Mouse (Mus musculus): Measurements from ENCODE around the gene Olfr137. TPM values are rescaled to one million over a fixed set of nuclear protein-coding genes. Genes with fewer than 3 reads are reported as not detected.

Olfr137 gene
- not detected in 2 replicates for polyA plus RNA-seq (2014; fragmentation: Nextera tagmentation; extraction: Ambion mirVana)

- no peak for ATAC-seq (ENCODE audit: low read depth)
- Histone ChIP-seq H3K27ac (ENCODE audit: low read depth, low read length) (no peak within 1 kb of the TSS), H3K4me3 (ENCODE audit: low read depth, low read length) (no peak within 1 kb of the TSS), H3K4me2 (ENCODE audit: low read depth, low read length) (no peak within 1 kb of the TSS), H3K27me3 (ENCODE audit: control insufficient read depth, insufficient read depth, low read length) (no peaks in the 10 kb centered on the region), H3K36me3 (ENCODE audit: control insufficient read depth, insufficient read depth, low read length) (no peaks in the 10 kb centered on the region), H3K9me3 (ENCODE audit: control insufficient read depth, low read length) (no peaks in the 10 kb centered on the region), H3K4me1 (ENCODE audit: control insufficient read depth, insufficient read depth, low read length) (no peaks in the 10 kb centered on the region), H3K9ac (replicated peaks; ENCODE audit: low read depth, low read length) (no peak within 1 kb of the TSS)
Observed at GRCm38 (mm10) chr17:38307470-38307869, at the start of gene Olfr137. Olfr137 (minus strand) TSS chr17:38307570.

DNA sequence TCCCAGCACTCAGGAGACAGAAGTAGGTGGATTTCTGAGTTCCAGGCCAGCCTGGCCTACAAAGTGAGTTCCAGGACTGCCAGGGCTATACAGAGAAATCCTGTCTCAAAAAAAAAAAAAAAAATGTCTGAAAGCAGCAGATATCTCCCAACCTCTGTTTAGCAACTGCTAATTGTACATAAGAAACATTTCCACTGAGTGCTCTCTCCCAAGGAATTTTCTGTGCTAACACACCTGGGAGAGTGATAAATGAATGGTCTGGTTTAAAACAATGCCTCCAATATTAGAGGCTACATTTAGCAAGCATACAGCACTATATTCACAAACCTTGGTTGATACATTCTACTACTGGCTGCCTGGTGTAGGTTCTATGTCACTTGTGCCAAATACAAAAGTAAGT lies 22.2 kb upstream of the Olfr137 start, which contains the start of gene Olfr136:
Olfr136 (plus strand) TSS at position 301 of the 400 bp plus-strand sequence.
- Histone ChIP-seq H3K27ac (ENCODE audit: low read depth, low read length) (no peak within 1 kb of the TSS), H3K4me3 (ENCODE audit: low read depth, low read length) (no peak within 1 kb of the TSS), H3K9ac (replicated peaks; ENCODE audit: low read depth, low read length) (no peak within 1 kb of the TSS), H3K36me3 (ENCODE audit: control insufficient read depth, insufficient read depth, low read length) (no peaks in the 10 kb centered on the region), H3K4me1 (ENCODE audit: control insufficient read depth, insufficient read depth, low read length) (no peaks in the 10 kb centered on the region), H3K9me3 (ENCODE audit: control insufficient read depth, low read length) (no peaks in the 10 kb centered on the region), H3K27me3 (ENCODE audit: control insufficient read depth, insufficient read depth, low read length) (no peaks in the 10 kb centered on the region), H3K4me2 (ENCODE audit: low read depth, low read length) (no peak within 1 kb of the TSS)
- no peak for ATAC-seq (ENCODE audit: low read depth)

GRCm38 (mm10) chr17:38260735-38261134 lies 46.6 kb downstream of the Olfr137 start, which contains the start of gene Olfr138:
Olfr138 (plus strand) TSS chr17:38261035.
- no peak for ATAC-seq (ENCODE audit: low read depth)
- Histone ChIP-seq H3K4me3 (ENCODE audit: low read depth, low read length) (no peak within 1 kb of the TSS), H3K27me3 (ENCODE audit: control insufficient read depth, insufficient read depth, low read length) (no peaks in the 10 kb centered on the region), H3K4me1 (ENCODE audit: control insufficient read depth, insufficient read depth, low read length) (no peaks in the 10 kb centered on the region), H3K4me2 (ENCODE audit: low read depth, low read length) (no peak within 1 kb of the TSS), H3K27ac (ENCODE audit: low read depth, low read length) (no peak within 1 kb of the TSS), H3K9ac (replicated peaks; ENCODE audit: low read depth, low read length) (no peak within 1 kb of the TSS), H3K9me3 (ENCODE audit: control insufficient read depth, low read length) (0 out of 2 replicates have a peak, but pooled peaks cover 3% of the 10 kb centered on the region), H3K36me3 (ENCODE audit: control insufficient read depth, insufficient read depth, low read length) (no peaks in the 10 kb centered on the region)
- 68% methylated on average over 1 of the region's 1 CpGs for WGBS

Other genes with a start within 250 kb of the Olfr137 start
- not detected in 2 replicates for gene Olfr129, start 247.5 kb downstream of the Olfr137 start, polyA plus RNA-seq (2014; fragmentation: Nextera tagmentation; extraction: Ambion mirVana)
- not detected in 2 replicates for gene Olfr130, start 243.6 kb downstream of the Olfr137 start, polyA plus RNA-seq (2014; fragmentation: Nextera tagmentation; extraction: Ambion mirVana)
- not detected in 2 replicates for gene Olfr131, start 218.9 kb downstream of the Olfr137 start, polyA plus RNA-seq (2014; fragmentation: Nextera tagmentation; extraction: Ambion mirVana)
- not detected in 2 replicates for gene Olfr132, start 173.0 kb downstream of the Olfr137 start, polyA plus RNA-seq (2014; fragmentation: Nextera tagmentation; extraction: Ambion mirVana)
- not detected in 2 replicates for gene Olfr133, start 162.3 kb downstream of the Olfr137 start, polyA plus RNA-seq (2014; fragmentation: Nextera tagmentation; extraction: Ambion mirVana)
- gene Olfr134, start 136.2 kb downstream of the Olfr137 start, polyA plus RNA-seq (2014; fragmentation: Nextera tagmentation; extraction: Ambion mirVana), result not detected in 2 replicates
- not detected in 2 replicates for gene Olfr135, start 103.2 kb downstream of the Olfr137 start, polyA plus RNA-seq (2014; fragmentation: Nextera tagmentation; extraction: Ambion mirVana)
- not detected in 2 replicates for gene Olfr138, start 46.5 kb downstream of the Olfr137 start, polyA plus RNA-seq (2014; fragmentation: Nextera tagmentation; extraction: Ambion mirVana)
- not detected in 2 replicates for gene Olfr136, start 22.3 kb upstream of the Olfr137 start, polyA plus RNA-seq (2014; fragmentation: Nextera tagmentation; extraction: Ambion mirVana)
- gene Esp36, start 112.6 kb upstream of the Olfr137 start, polyA plus RNA-seq (2014; fragmentation: Nextera tagmentation; extraction: Ambion mirVana), result not detected in 2 replicates
- gene Esp34, start 246.6 kb upstream of the Olfr137 start, polyA plus RNA-seq (2014; fragmentation: Nextera tagmentation; extraction: Ambion mirVana), result not detected in 2 replicates